Mouse (Mus musculus) C3H10T1/2 (cell line): ENCODE data around the gene Muc3a. TPM values are rescaled to one million over a fixed set of nuclear protein-coding genes. Genes with fewer than 3 reads are reported as not detected.

ENCODE experiments used
- polyA plus RNA-seq, 2 experiments: library from polyadenylated mRNA; unstranded; fragments of >200 nt; fragmentation: generic; extraction: Trizol; gene quantifications; one replicate each; pipeline ENCODE4 v1.2.1; 2012; ENCODE audit warnings: missing spikeins in 2 of 2

Muc3a gene
- polyA plus RNA-seq: not detected

DNA sequence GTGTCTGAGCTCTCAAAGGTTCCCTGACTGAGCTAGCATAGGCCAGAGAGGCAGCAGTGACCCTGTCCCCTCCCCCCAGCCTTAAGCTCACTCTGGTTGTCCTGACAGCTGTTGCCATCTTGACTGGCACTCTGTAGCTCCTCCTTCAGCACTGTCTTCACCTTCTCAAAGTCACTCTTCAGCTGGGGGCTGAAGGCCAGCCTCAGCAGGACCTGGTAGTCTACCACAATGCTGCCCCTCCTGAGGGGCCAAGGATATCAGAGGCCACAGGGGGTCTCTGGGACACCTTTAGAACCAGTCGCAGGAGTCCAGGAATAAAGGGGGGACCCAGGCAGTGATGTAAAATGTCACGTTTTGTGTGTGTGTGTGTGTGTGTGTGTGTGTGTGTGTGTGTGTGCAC lies at the start of gene Muc3a:
Gene Muc3a, minus strand, starts transcription at position 101 of the 400 bp plus-strand sequence.

Other genes starting within 250 kb of the Muc3a start
- under 1 TPM; 0.13 to 0.53 TPM for gene Cldn15, start 245.8 kb downstream of the Muc3a start, polyA plus RNA-seq
- gene Plod3, start 225.4 kb downstream of the Muc3a start, polyA plus RNA-seq: 100 to 1,000 TPM in 1 of 2 experiments, 10 to 100 TPM in 1; 67.6 to 114 TPM
- gene Znhit1, start 224.4 kb downstream of the Muc3a start, polyA plus RNA-seq: 100 to 1,000 TPM; 105 to 169 TPM
- under 1 TPM; 0.06 to 0.27 TPM for gene Vgf, start 186.0 kb downstream of the Muc3a start, polyA plus RNA-seq
- gene Ap1s1, start 166.3 kb downstream of the Muc3a start, polyA plus RNA-seq: 100 to 1,000 TPM; 195 to 337 TPM
- gene Serpine1, start 140.1 kb downstream of the Muc3a start, polyA plus RNA-seq: 1 to 10 TPM; 2.4 to 9.3 TPM
- 1 to 10 TPM in 1 of 2 experiments, under 1 TPM in 1; 0.49 to 8.3 TPM for gene Trim56, start 96.2 kb downstream of the Muc3a start, polyA plus RNA-seq
- gene Muc3, start 63.1 kb downstream of the Muc3a start, polyA plus RNA-seq: not detected
- gene Ache, start 75.1 kb upstream of the Muc3a start, polyA plus RNA-seq: under 1 TPM; 0.02 to 0.06 TPM
- gene Ufsp1, start 82.2 kb upstream of the Muc3a start, polyA plus RNA-seq: 10 to 100 TPM in 1 of 2 experiments, 1 to 10 TPM in 1; 3.2 to 12.3 TPM
- 100 to 1,000 TPM in 1 of 2 experiments, 10 to 100 TPM in 1; 73.5 to 116 TPM for gene Srrt, start 95.3 kb upstream of the Muc3a start, polyA plus RNA-seq
- gene Trip6, start 102.0 kb upstream of the Muc3a start, polyA plus RNA-seq: 10 to 100 TPM; 88.5 to 94.3 TPM
- gene Slc12a9, start 121.2 kb upstream of the Muc3a start, polyA plus RNA-seq: 10 to 100 TPM in 1 of 2 experiments, 1 to 10 TPM in 1; 6.4 to 15.2 TPM
- 10 to 100 TPM; 18.1 to 60.6 TPM for gene Ephb4, start 137.7 kb upstream of the Muc3a start, polyA plus RNA-seq